Mouse (Mus musculus) hindbrain, embryonic 10.5 days (tissue): ENCODE measurements at regions not wholly inside any gene's neighbourhood (a gene's known extent, or its start where the extent isn't known, plus 50 kb on each side); places are given as distances from the start of the nearest gene placed in this dataset.
"Not testable (repeated sequence)": the region's sequence is repeated elsewhere in the genome, so short reads cannot be mapped to it uniquely, and the experiment has no call there.

Experiments used
- DNase-seq: peaks from one replicate; pipeline ENCODE4 v3.0.0-alpha.2; 2017; ENCODE audit warnings: low spot score
- H3K27ac ChIP-seq: fragments of 300-500 bp; sonication (generic); 2 replicates; pipeline ENCODE4 v1.5.1; 2016; ENCODE audit warnings: mild to moderate bottlenecking, moderate library complexity
- H3K27me3 ChIP-seq: fragments of 300-500 bp; sonication (generic); 2 replicates; pipeline ENCODE4 v1.6.1; 2016; ENCODE audit warnings: mild to moderate bottlenecking; ENCODE audit not compliant: poor library complexity, insufficient read depth, severe bottlenecking
- H3K36me3 ChIP-seq: fragments of 300-500 bp; sonication (generic); 2 replicates; pipeline ENCODE4 v1.6.1; 2016; ENCODE audit warnings: mild to moderate bottlenecking, moderate library complexity
- H3K4me1 ChIP-seq: fragments of 300-500 bp; sonication (generic); replicated peaks from 2 replicates; pipeline ENCODE4 v1.6.1; 2016; ENCODE audit warnings: mild to moderate bottlenecking
- H3K4me3 ChIP-seq: fragments of 300-500 bp; sonication (generic); 2 replicates; pipeline ENCODE4 v1.5.1; 2016; ENCODE audit warnings: mild to moderate bottlenecking, moderate library complexity
- H3K9me3 ChIP-seq: fragments of 300-500 bp; sonication (generic); 2 replicates; pipeline ENCODE4 v1.6.1; 2016; ENCODE audit warnings: mild to moderate bottlenecking, moderate library complexity
- WGBS: fragments of 180-500 bp; shearing (Covaris S2); methylation state at CpG from one replicate; pipeline ENCODE4 v1.1.7; 2016; 5-methylcytosine and 5-hydroxymethylcytosine counted together

GRCm38 (mm10) chr2:78580013-78580412 lies 287.9 kb upstream of the Ube2e3 start:
- H3K4me3 ChIP-seq: no peak overlapping the region
- H3K9me3 ChIP-seq: no peaks in the 10 kb centered on the region
- H3K27me3 ChIP-seq: no peaks in the 10 kb centered on the region
- WGBS: 76% methylated on average over 6 of the region's 6 CpGs
- no peaks in the 10 kb centered on the region for H3K36me3 ChIP-seq
- H3K4me1 ChIP-seq: no peaks in the 10 kb centered on the region
- no peak overlapping the region for H3K27ac ChIP-seq
- DNase-seq: no peak

- H3K27ac ChIP-seq: no peak overlapping the region
- no peak for DNase-seq
- no peak overlapping the region for H3K4me3 ChIP-seq
- H3K4me1 ChIP-seq: no peaks in the 10 kb centered on the region
- no peaks in the 10 kb centered on the region for H3K36me3 ChIP-seq
- 75% methylated on average over 3 of the region's 3 CpGs for WGBS
- H3K9me3 ChIP-seq: no peaks in the 10 kb centered on the region
- no peaks in the 10 kb centered on the region for H3K27me3 ChIP-seq
Observed at GRCm38 (mm10) chr2:78572492-78572891, 295.4 kb upstream of the Ube2e3 start.

- Histone ChIP-seq H3K9me3 (no peaks in the 10 kb centered on the region), H3K4me1 (no peaks in the 10 kb centered on the region), H3K4me3 (no peak overlapping the region), H3K27me3 (no peaks in the 10 kb centered on the region), H3K36me3 (no peaks in the 10 kb centered on the region), H3K27ac (no peak overlapping the region)
- DNase-seq: no peak
- 30% methylated on average over 1 of the region's 1 CpGs for WGBS
Observed at GRCm38 (mm10) chr2:78558128-78558527, 309.8 kb upstream of the Ube2e3 start.

GRCm38 (mm10) chr2:78551085-78551484 lies 316.8 kb upstream of the Ube2e3 start:
- no peak overlapping the region for H3K4me3 ChIP-seq
- 87% methylated on average over 4 of the region's 4 CpGs for WGBS
- H3K27me3 ChIP-seq: no peaks in the 10 kb centered on the region
- no peak overlapping the region for H3K27ac ChIP-seq
- DNase-seq: no peak
- no peaks in the 10 kb centered on the region for H3K9me3 ChIP-seq
- no peaks in the 10 kb centered on the region for H3K36me3 ChIP-seq
- no peaks in the 10 kb centered on the region for H3K4me1 ChIP-seq

- WGBS: 86% methylated on average over 4 of the region's 4 CpGs
- H3K4me3 ChIP-seq: no peak overlapping the region
- no peak overlapping the region for H3K27ac ChIP-seq
- no peaks in the 10 kb centered on the region for H3K27me3 ChIP-seq
- H3K36me3 ChIP-seq: no peaks in the 10 kb centered on the region
- no peaks in the 10 kb centered on the region for H3K9me3 ChIP-seq
- H3K4me1 ChIP-seq: no peaks in the 10 kb centered on the region
- no peak for DNase-seq
Observed at GRCm38 (mm10) chr2:78548683-78549467, 319.0 kb upstream of the Ube2e3 start.

GRCm38 (mm10) chr2:78547286-78547685 lies 320.6 kb upstream of the Ube2e3 start:
- no peak overlapping the region for H3K4me3 ChIP-seq
- H3K27me3 ChIP-seq: no peaks in the 10 kb centered on the region
- H3K27ac ChIP-seq: no peak overlapping the region
- 81% methylated on average over 4 of the region's 4 CpGs for WGBS
- H3K36me3 ChIP-seq: no peaks in the 10 kb centered on the region
- H3K9me3 ChIP-seq: no peaks in the 10 kb centered on the region
- no peak for DNase-seq
- no peaks in the 10 kb centered on the region for H3K4me1 ChIP-seq

GRCm38 (mm10) chr2:78540422-78540821 lies 327.5 kb upstream of the Ube2e3 start:
- no peaks in the 10 kb centered on the region; the same call in 1 of the 2 replicates for H3K4me1 ChIP-seq
- 60% methylated on average over 3 of the region's 3 CpGs for WGBS

GRCm38 (mm10) chr2:78539592-78540300 lies 328.2 kb upstream of the Ube2e3 start:
- WGBS: 83% methylated on average over 5 of the region's 5 CpGs
- no peak overlapping the region for H3K4me3 ChIP-seq
- no peaks in the 10 kb centered on the region for H3K9me3 ChIP-seq
- no peaks in the 10 kb centered on the region; the same call in 1 of the 2 replicates for H3K4me1 ChIP-seq
- no peaks in the 10 kb centered on the region for H3K36me3 ChIP-seq
- DNase-seq: no peak
- H3K27ac ChIP-seq: no peak overlapping the region
- H3K27me3 ChIP-seq: no peaks in the 10 kb centered on the region

More at GRCm38 (mm10) chr2:78540422-78540821, 327.5 kb upstream of the Ube2e3 start:
- Histone ChIP-seq H3K27ac (no peak overlapping the region), H3K9me3 (no peaks in the 10 kb centered on the region), H3K36me3 (no peaks in the 10 kb centered on the region), H3K4me3 (no peak overlapping the region), H3K27me3 (no peaks in the 10 kb centered on the region)
- no peak for DNase-seq

GRCm38 (mm10) chr2:78537574-78537973 lies 330.4 kb upstream of the Ube2e3 start:
- H3K27me3 ChIP-seq: no peaks in the 10 kb centered on the region
- no peaks in the 10 kb centered on the region; the same call in 1 of the 2 replicates for H3K4me1 ChIP-seq
- no peak overlapping the region for H3K27ac ChIP-seq
- WGBS: 92% methylated on average over 2 of the region's 2 CpGs
- no peak overlapping the region for H3K4me3 ChIP-seq
- no peaks in the 10 kb centered on the region for H3K36me3 ChIP-seq
- no peak for DNase-seq
- no peaks in the 10 kb centered on the region for H3K9me3 ChIP-seq

GRCm38 (mm10) chr2:78533881-78534280 lies 334.0 kb upstream of the Ube2e3 start:
- DNase-seq, H3K4me3 ChIP-seq: not testable (repeated sequence)

GRCm38 (mm10) chr2:78530535-78530934 lies 337.4 kb upstream of the Ube2e3 start:
- Histone ChIP-seq H3K36me3 (no peaks in the 10 kb centered on the region), H3K9me3 (no peaks in the 10 kb centered on the region), H3K27me3 (no peaks in the 10 kb centered on the region), H3K4me3 (no peak overlapping the region), H3K4me1 (no peaks in the 10 kb centered on the region), H3K27ac (no peak overlapping the region)
- 75% methylated on average over 2 of the region's 2 CpGs for WGBS
- DNase-seq: no peak

More at GRCm38 (mm10) chr2:78533881-78534280, 334.0 kb upstream of the Ube2e3 start:
- H3K4me1 ChIP-seq, H3K27me3 ChIP-seq, H3K36me3 ChIP-seq, H3K27ac ChIP-seq, H3K9me3 ChIP-seq: not testable (repeated sequence)
- WGBS: 98% methylated on average over 5 of the region's 5 CpGs

- no peaks in the 10 kb centered on the region for H3K4me1 ChIP-seq
- H3K27me3 ChIP-seq: no peaks in the 10 kb centered on the region
- H3K4me3 ChIP-seq: no peak overlapping the region
- 95% methylated on average over 4 of the region's 4 CpGs for WGBS
- DNase-seq: no peak
- no peak overlapping the region for H3K27ac ChIP-seq
- no peaks in the 10 kb centered on the region for H3K9me3 ChIP-seq
- H3K36me3 ChIP-seq: no peaks in the 10 kb centered on the region
Observed at GRCm38 (mm10) chr2:78520258-78521023, 347.5 kb upstream of the Ube2e3 start.

- no peak for DNase-seq
- Histone ChIP-seq H3K4me1 (no peaks in the 10 kb centered on the region), H3K27me3 (no peaks in the 10 kb centered on the region), H3K9me3 (no peaks in the 10 kb centered on the region), H3K4me3 (no peak overlapping the region), H3K27ac (no peak overlapping the region), H3K36me3 (no peaks in the 10 kb centered on the region)
Observed at GRCm38 (mm10) chr2:78493115-78493514, 374.8 kb upstream of the Ube2e3 start.
